Mouse (Mus musculus) embryonic facial prominence, embryonic 13.5 days (tissue): ENCODE results near the gene Wscd1. TPM values are rescaled to one million over a fixed set of nuclear protein-coding genes. Genes with fewer than 3 reads are reported as not detected.

Source experiments
- ATAC-seq: fragments of 200-750 bp; cut with Nextera tagmentation; 2 replicates; pipeline ENCODE4 v1.8.0; 2017; ENCODE audit warnings: low read depth; ENCODE audit not compliant: insufficient number of reproducible peaks, insufficient read depth, low FRiP score, low TSS enrichment
- H3K27ac ChIP-seq: fragments of 300-500 bp; sonication (generic); 2 replicates; pipeline ENCODE4 v1.5.1; 2015; ENCODE audit warnings: moderate library complexity, mild to moderate bottlenecking, inconsistent platforms
- H3K27me3 ChIP-seq: fragments of 300-500 bp; sonication (generic); 2 replicates; pipeline ENCODE4 v1.6.1; 2015; ENCODE audit warnings: mild to moderate bottlenecking, inconsistent platforms
- H3K36me3 ChIP-seq: fragments of 300-500 bp; sonication (generic); 2 replicates; pipeline ENCODE4 v1.6.1; 2015; ENCODE audit warnings: mild to moderate bottlenecking, inconsistent platforms
- H3K4me1 ChIP-seq: fragments of 300-500 bp; sonication (generic); 2 replicates; pipeline ENCODE4 v1.6.1; 2015; ENCODE audit warnings: inconsistent platforms
- H3K4me2 ChIP-seq: fragments of 300-500 bp; sonication (generic); 2 replicates; pipeline ENCODE4 v1.6.1; 2015; ENCODE audit warnings: moderate library complexity, mild to moderate bottlenecking, inconsistent platforms
- H3K4me3 ChIP-seq: fragments of 300-500 bp; sonication (generic); 2 replicates; pipeline ENCODE4 v1.5.1; 2015; ENCODE audit warnings: mild to moderate bottlenecking, inconsistent platforms
- H3K9ac ChIP-seq: fragments of 300-500 bp; sonication (generic); 2 replicates; pipeline ENCODE4 v1.6.1; 2015; ENCODE audit warnings: mild to moderate bottlenecking, inconsistent platforms
- H3K9me3 ChIP-seq: fragments of 300-500 bp; sonication (generic); 2 replicates; pipeline ENCODE4 v1.6.1; 2016; ENCODE audit warnings: inconsistent platforms
- WGBS: fragments of 180-500 bp; shearing (Covaris S2); methylation state at CpG from one replicate; pipeline ENCODE4 v1.1.7; 2015; ENCODE audit warnings: mixed read lengths; 5-methylcytosine and 5-hydroxymethylcytosine counted together
- polyA plus RNA-seq: library from polyadenylated mRNA; unstranded; fragments of >200 nt; fragmentation: Nextera tagmentation; extraction: Ambion mirVana; gene quantifications from 2 replicates; pipeline ENCODE4 v1.2.1, GENCODE M21; 2015

Wscd1 gene
- polyA plus RNA-seq: 6.1 and 8.0 TPM in 2 replicates

DNA sequence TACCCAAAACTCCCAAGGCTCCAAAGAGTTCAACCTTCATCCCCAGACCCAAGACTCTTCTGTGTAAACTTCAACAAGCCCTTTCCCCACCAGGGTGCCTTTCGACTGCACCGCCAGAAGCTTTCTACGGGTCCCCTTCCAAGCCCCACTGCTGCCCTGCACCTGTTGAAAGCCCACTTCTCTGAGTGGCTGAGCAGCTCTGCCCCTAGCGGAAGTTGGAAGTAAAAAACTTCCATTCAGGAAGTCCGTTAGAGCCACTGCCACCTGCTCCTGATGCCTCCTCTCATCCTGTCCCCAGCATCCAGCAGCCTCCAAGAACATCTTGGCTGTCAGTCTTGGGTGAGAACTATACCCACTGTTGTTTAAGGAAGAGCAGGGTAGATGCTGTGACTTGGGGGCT, at the start of gene Wscd1:
Gene Wscd1, plus strand, starts transcription at position 250 of the 400 bp plus-strand sequence.
- Histone ChIP-seq H3K9ac (peak within 1 kb of the TSS; percentile 64; the same call in 1 of the 2 replicates), H3K36me3 (no peaks in the 10 kb centered on the region), H3K4me2 (peak within 1 kb of the TSS; percentile 96), H3K4me3 (peak within 1 kb of the TSS; percentile 59), H3K9me3 (no peaks in the 10 kb centered on the region), H3K4me1 (peaks cover 13% of the 10 kb centered on the region), H3K27me3 (peaks cover 56% of the 10 kb centered on the region), H3K27ac (no peak within 1 kb of the TSS)
- ATAC-seq: no peak
- WGBS: 12% methylated on average over 5 of the region's 5 CpGs

DNA sequence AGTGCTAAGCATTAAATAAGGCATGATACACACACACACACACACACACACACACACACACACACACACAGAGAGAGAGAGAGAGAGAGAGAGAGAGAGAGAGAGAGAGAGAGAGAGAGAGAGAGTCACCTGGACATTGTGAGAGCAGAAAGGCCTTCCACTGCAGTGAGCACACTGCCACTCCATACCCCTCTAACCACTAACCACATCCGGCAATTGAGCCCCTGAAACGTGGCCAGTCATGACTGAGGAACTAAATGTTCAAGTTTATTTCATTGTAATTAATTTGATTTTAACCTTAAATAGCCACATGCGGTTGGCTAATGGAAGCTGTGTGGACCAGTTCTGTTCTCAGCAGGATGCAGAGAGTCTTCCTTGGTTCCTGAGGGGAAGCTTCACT, 21.7 kb upstream of the Wscd1 start:
- H3K36me3 ChIP-seq: no peaks in the 10 kb centered on the region
- H3K27me3 ChIP-seq: no peaks in the 10 kb centered on the region
- H3K9ac ChIP-seq: no peak overlapping the region
- no peaks in the 10 kb centered on the region for H3K9me3 ChIP-seq
- H3K27ac ChIP-seq: no peak overlapping the region
- no peaks in the 10 kb centered on the region for H3K4me1 ChIP-seq
- no peak for ATAC-seq
- 64% methylated on average over 3 of the region's 3 CpGs for WGBS
- no peak overlapping the region for H3K4me2 ChIP-seq
- no peak overlapping the region for H3K4me3 ChIP-seq

DNA sequence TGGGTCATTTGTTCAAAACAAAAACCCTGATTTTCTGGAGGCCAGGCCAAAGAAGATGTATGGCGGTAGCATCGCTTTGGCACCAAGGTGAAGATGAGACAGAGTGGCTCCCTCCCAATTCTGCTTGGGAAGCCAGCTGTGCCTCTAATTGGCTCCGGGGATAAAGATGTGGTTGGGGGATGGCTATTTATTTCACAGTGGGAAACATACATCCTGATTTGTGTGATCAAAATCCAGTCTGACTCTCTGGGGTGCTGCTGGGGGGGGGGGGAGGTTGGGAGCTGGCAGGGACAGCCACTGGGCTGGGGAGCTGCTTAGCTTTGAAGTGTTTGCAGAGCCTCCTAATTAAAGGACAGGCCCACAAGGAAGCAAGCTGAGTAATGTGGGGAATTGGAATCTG, 20.4 kb upstream of the Wscd1 start:
- no peak for ATAC-seq
- Histone ChIP-seq H3K27ac (no peak overlapping the region), H3K4me3 (no peak overlapping the region), H3K36me3 (no peaks in the 10 kb centered on the region), H3K9ac (no peak overlapping the region), H3K9me3 (no peaks in the 10 kb centered on the region), H3K4me2 (no peak overlapping the region), H3K4me1 (0 out of 2 replicates have a peak, but pooled peaks cover under 1% of the 10 kb centered on the region), H3K27me3 (no peaks in the 10 kb centered on the region)
- 57% methylated on average over 3 of the region's 3 CpGs for WGBS

DNA sequence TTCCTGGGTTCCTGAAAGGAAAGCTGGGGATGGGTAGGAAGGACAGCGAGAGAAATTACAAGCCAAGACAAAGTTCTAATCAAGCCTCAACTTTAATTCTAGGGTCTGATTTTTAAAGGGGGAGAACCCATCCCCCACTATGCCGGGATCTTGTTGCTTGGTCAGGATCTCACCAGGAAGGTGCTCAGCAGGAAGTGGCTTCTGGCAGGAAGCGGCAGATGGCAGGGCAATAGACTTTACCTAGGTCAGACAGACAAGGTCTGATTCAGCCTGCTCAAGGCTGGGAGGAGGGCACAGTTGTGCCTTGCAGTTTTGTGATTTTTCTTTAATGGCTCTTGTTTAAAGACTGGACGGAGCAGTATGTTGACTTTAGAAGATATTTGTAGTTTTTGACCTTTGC, 15.9 kb upstream of the Wscd1 start:
- Histone ChIP-seq H3K27me3 (no peaks in the 10 kb centered on the region), H3K27ac (no peak overlapping the region; the same call in 1 of the 2 replicates), H3K9me3 (no peaks in the 10 kb centered on the region), H3K9ac (no peak overlapping the region), H3K4me1 (0 out of 2 replicates have a peak, but pooled peaks cover 3% of the 10 kb centered on the region), H3K36me3 (no peaks in the 10 kb centered on the region), H3K4me3 (no peak overlapping the region), H3K4me2 (no peak overlapping the region)
- ATAC-seq: no peak
- 64% methylated on average over 4 of the region's 4 CpGs for WGBS

DNA sequence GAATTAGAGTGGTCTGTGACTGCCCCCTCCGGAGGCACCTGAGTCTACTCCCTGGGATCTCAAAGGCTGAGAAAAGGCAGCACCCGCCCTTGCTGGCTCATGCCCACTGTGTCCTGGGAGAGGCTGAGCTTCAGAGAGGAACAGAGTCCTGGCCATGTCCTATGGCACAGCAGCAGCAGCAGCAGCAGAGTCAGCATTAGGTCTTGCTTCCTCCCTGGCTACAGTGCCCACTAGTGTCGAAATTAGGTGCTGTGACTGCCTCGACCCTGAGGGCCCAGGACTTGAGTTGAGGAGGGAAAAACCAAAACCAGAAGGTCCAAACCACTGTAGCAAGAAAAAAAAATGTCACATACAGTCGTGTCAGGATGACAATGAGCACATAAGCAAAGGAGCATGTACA, 12.6 kb upstream of the Wscd1 start:
- H3K9ac ChIP-seq: no peak overlapping the region
- 39% methylated on average over 5 of the region's 5 CpGs for WGBS
- peaks cover 17% of the 10 kb centered on the region for H3K27me3 ChIP-seq
- H3K27ac ChIP-seq: no peak overlapping the region
- 0 out of 2 replicates have a peak, but pooled peaks cover 3% of the 10 kb centered on the region for H3K4me1 ChIP-seq
- no peaks in the 10 kb centered on the region for H3K9me3 ChIP-seq
- no peaks in the 10 kb centered on the region for H3K36me3 ChIP-seq
- ATAC-seq: no peak
- H3K4me3 ChIP-seq: no peak overlapping the region
- no peak overlapping the region for H3K4me2 ChIP-seq

GRCm38 (mm10) chr11:71738501-71739045, 11.1 kb upstream of the Wscd1 start:
- 63% methylated on average over 2 of the region's 2 CpGs for WGBS
- no peak for ATAC-seq
- Histone ChIP-seq H3K4me2 (no peak overlapping the region), H3K36me3 (no peaks in the 10 kb centered on the region), H3K4me3 (no peak overlapping the region), H3K9ac (no peak overlapping the region), H3K9me3 (no peaks in the 10 kb centered on the region), H3K4me1 (0 out of 2 replicates have a peak, but pooled peaks cover 3% of the 10 kb centered on the region), H3K27me3 (peaks cover 17% of the 10 kb centered on the region), H3K27ac (no peak overlapping the region)

- no peaks in the 10 kb centered on the region for H3K36me3 ChIP-seq
- WGBS: 73% methylated on average over 3 of the region's 3 CpGs
Observed at GRCm38 (mm10) chr11:71745875-71746274, 3.8 kb upstream of the Wscd1 start.

DNA sequence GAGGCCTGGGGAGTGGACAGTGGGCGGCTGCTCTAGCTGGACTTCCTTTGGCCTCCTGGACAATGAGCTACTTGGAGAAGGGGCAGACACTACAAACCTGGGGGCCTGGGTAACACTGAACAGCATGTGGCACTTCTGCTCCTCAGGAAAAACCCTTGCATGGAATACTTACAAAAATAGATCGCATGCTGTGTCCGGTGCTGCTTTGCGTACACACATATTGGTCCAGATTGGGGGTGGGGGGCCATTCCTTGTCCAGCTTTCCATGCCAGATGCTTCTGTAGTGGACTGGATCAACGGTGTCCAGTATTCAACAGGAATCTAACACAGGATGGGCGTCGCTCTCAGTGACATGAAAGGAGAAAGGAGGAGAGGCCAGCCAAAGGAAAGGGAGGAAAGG, 2.0 kb upstream of the Wscd1 start:
- Histone ChIP-seq H3K9ac (no peak overlapping the region), H3K27ac (no peak overlapping the region), H3K9me3 (no peaks in the 10 kb centered on the region), H3K4me3 (no peak overlapping the region), H3K4me1 (peaks cover 13% of the 10 kb centered on the region), H3K27me3 (peaks cover 42% of the 10 kb centered on the region), H3K36me3 (no peaks in the 10 kb centered on the region), H3K4me2 (no peak overlapping the region)
- ATAC-seq: no peak
- 76% methylated on average over 7 of the region's 7 CpGs for WGBS

More at GRCm38 (mm10) chr11:71745875-71746274, 3.8 kb upstream of the Wscd1 start:
- peaks cover 5% of the 10 kb centered on the region for H3K4me1 ChIP-seq
- H3K9ac ChIP-seq: no peak overlapping the region
- H3K4me2 ChIP-seq: no peak overlapping the region
- no peak overlapping the region for H3K27ac ChIP-seq
- peaks cover 29% of the 10 kb centered on the region for H3K27me3 ChIP-seq
- H3K9me3 ChIP-seq: no peaks in the 10 kb centered on the region
- no peak overlapping the region for H3K4me3 ChIP-seq
- no peak for ATAC-seq

DNA sequence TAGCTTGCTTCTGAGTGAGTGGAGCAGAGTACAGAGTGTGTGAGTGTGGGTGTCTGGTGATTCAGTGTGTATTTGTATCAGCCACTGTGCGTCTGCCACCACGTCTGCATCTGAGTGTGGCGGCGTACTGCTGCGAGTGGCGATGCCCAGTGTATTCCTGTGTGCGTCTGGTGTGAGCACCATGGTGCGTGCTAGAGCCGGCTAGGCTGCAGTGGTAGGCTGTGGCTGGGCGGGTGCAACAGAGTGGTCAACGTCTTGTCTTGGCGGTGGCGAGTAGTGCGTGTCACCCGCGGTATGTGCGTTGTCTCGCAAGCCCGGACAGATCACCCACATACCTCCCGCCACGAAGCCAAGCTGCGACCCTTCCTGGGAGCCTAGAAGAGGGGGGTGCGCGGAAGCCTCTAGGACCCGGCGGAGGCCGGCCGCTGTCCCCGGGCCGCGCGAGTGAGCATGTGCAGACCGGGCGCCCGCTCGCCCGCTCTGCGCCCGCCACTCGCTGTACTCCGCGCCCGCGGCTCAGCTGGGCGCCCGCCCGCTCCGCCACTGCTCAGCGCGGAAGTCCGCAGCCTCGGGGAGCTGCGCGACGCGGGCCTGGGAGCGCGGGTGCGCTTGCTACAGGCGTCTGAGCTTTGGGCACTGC, 934 bp downstream of the Wscd1 start:
- Histone ChIP-seq H3K9ac (peak overlapping the region; percentile 64), H3K4me1 (peaks cover 13% of the 10 kb centered on the region), H3K27me3 (peaks cover 56% of the 10 kb centered on the region), H3K27ac (no peak overlapping the region), H3K4me2 (peak overlapping the region; percentile 96), H3K36me3 (no peaks in the 10 kb centered on the region), H3K9me3 (no peaks in the 10 kb centered on the region), H3K4me3 (peak overlapping the region; percentile 59)
- whole genome bisulfite sequencing: 1% methylated on average over 57 of the region's 60 CpGs
- peak; percentile 32 for ATAC-seq

DNA sequence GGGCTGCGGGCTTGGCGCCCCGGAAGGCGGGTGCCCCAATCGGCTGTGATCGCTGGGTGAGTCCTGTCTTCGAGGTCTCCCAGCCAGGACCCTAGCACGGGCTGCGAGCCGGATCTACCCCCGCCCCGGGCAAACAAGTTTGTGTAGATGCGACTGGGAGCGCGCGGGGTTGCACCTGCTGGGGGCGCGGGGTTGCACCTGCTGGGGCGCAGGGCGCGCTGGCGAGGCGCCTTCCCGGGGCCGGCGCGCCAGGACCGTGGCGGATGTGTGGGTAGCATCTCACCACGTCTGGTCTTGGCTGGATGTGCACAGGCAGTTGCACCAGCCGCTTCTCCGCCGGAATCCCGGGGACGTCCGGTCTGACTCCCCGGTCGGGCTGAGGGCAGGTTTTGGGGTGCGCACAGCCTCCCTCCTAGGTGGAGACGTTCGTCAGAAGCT, 1.5 kb downstream of the Wscd1 start:
- no peak for ATAC-seq
- H3K9ac ChIP-seq: peak overlapping the region; percentile 64
- under 1% methylated on average over 41 of the region's 41 CpGs for WGBS

GRCm38 (mm10) chr11:71751689-71752088, 2.0 kb downstream of the Wscd1 start:
- H3K27ac ChIP-seq: no peak overlapping the region
- peaks cover 13% of the 10 kb centered on the region for H3K4me1 ChIP-seq
- H3K4me3 ChIP-seq: peak overlapping the region; percentile 59
- H3K9me3 ChIP-seq: no peaks in the 10 kb centered on the region
- H3K36me3 ChIP-seq: no peaks in the 10 kb centered on the region
- WGBS: 32% methylated on average over 12 of the region's 12 CpGs
- H3K4me2 ChIP-seq: peak overlapping the region; percentile 96
- no peak for ATAC-seq
- H3K27me3 ChIP-seq: peaks cover 56% of the 10 kb centered on the region
- no peak overlapping the region for H3K9ac ChIP-seq

More for the DNA sequence above, 1.5 kb downstream of the Wscd1 start:
- peaks cover 13% of the 10 kb centered on the region for H3K4me1 ChIP-seq
- peaks cover 56% of the 10 kb centered on the region for H3K27me3 ChIP-seq
- H3K9me3 ChIP-seq: no peaks in the 10 kb centered on the region
- H3K27ac ChIP-seq: no peak overlapping the region
- H3K4me2 ChIP-seq: peak overlapping the region; percentile 96
- no peaks in the 10 kb centered on the region for H3K36me3 ChIP-seq
- H3K4me3 ChIP-seq: peak overlapping the region; percentile 59

DNA sequence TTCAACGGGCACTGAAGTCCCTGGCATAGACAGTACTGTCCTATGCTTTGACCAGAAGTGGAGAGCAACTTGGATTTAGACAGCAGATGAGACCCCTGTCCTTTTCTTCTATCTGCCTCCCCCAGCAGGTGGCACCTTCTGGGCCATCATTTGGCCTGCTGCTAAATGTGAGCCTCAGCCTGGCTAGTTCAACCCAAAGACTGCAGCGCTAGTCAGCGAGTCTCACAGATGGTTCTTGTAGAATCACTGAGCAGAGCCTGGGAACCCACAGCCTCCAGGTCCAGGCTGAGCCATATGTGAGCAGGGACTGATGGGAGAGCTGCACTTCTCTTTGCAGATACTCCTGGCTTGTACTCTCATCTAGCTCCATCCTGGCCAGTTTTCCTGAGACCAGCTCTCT, 2.9 kb downstream of the Wscd1 start:
- Histone ChIP-seq H3K27me3 (peaks cover 56% of the 10 kb centered on the region), H3K36me3 (no peaks in the 10 kb centered on the region), H3K4me2 (no peak overlapping the region), H3K9me3 (no peaks in the 10 kb centered on the region), H3K4me1 (peaks cover 14% of the 10 kb centered on the region), H3K27ac (no peak overlapping the region), H3K4me3 (no peak overlapping the region), H3K9ac (no peak overlapping the region)
- no peak for ATAC-seq
- WGBS: 74% methylated on average over 3 of the region's 3 CpGs
